Mouse (Mus musculus) megakaryocyte, embryonic 14.5 days (primary cell): ENCODE data around the gene Dbn1.

Experiments
- FLI1 ChIP-seq: IDR thresholded peaks from 2 replicates; pipeline ENCODE4 v1.6.1; 2012; ENCODE audit warnings: low read length, inconsistent platforms, mixed read lengths
- GATA1 ChIP-seq: IDR thresholded peaks from 3 replicates; pipeline ENCODE4 v1.6.1; 2012; ENCODE audit warnings: mixed read lengths, low read length, inconsistent platforms, borderline replicate concordance

GRCm38 (mm10) chr13:55483593-55483992 lies 4.3 kb downstream of the Dbn1 start:
- TF ChIP-seq GATA1 (no peak), FLI1 (no peak)
